Mouse (Mus musculus) heart, embryonic 13.5 days (tissue): Measurements from ENCODE around the gene Cap2. TPM values are rescaled to one million over a fixed set of nuclear protein-coding genes. Genes with fewer than 3 reads are reported as not detected.
A peak's percentile ranks its signal among the peaks of the same experiment; 100 is the strongest.

ENCODE experiments used
- ATAC-seq: fragments of 200-750 bp; cut with Nextera tagmentation; 2 replicates; pipeline ENCODE4 v1.8.0; 2017; ENCODE audit warnings: moderate TSS enrichment; ENCODE audit not compliant: insufficient number of reproducible peaks, low FRiP score, low TSS enrichment; ENCODE audit errors: extremely low read depth
- H3K27ac ChIP-seq: fragments of 300-500 bp; sonication (generic); replicated peaks from 2 replicates; pipeline ENCODE4 v1.5.1; 2015; ENCODE audit warnings: moderate library complexity, mild to moderate bottlenecking, inconsistent platforms
- H3K27me3 ChIP-seq: fragments of 300-500 bp; sonication (generic); replicated peaks from 2 replicates; pipeline ENCODE4 v1.6.1; 2015; ENCODE audit warnings: mild to moderate bottlenecking, inconsistent platforms
- H3K36me3 ChIP-seq: fragments of 300-500 bp; sonication (generic); 2 replicates; pipeline ENCODE4 v1.6.1; 2015; ENCODE audit warnings: mild to moderate bottlenecking, inconsistent platforms
- H3K4me1 ChIP-seq: fragments of 300-500 bp; sonication (generic); 2 replicates; pipeline ENCODE4 v1.6.1; 2015; ENCODE audit warnings: inconsistent platforms
- H3K4me2 ChIP-seq: fragments of 300-500 bp; sonication (generic); 2 replicates; pipeline ENCODE4 v1.6.1; 2015; ENCODE audit warnings: inconsistent platforms, mild to moderate bottlenecking, moderate library complexity
- H3K4me3 ChIP-seq: fragments of 300-500 bp; sonication (generic); 2 replicates; pipeline ENCODE4 v1.5.1; 2015; ENCODE audit warnings: moderate library complexity, mild to moderate bottlenecking, inconsistent platforms
- H3K9ac ChIP-seq: fragments of 300-500 bp; sonication (generic); 2 replicates; pipeline ENCODE4 v1.6.1; 2015; ENCODE audit warnings: inconsistent platforms, mild to moderate bottlenecking, moderate library complexity
- H3K9me3 ChIP-seq: fragments of 300-500 bp; sonication (generic); 2 replicates; pipeline ENCODE4 v1.6.1; 2016; ENCODE audit warnings: inconsistent platforms
- WGBS: fragments of 180-500 bp; shearing (Covaris S2); methylation state at CpG from one replicate; pipeline ENCODE4 v1.1.7; 2015; ENCODE audit warnings: mixed read lengths; 5-methylcytosine and 5-hydroxymethylcytosine counted together
- polyA plus RNA-seq: library from polyadenylated mRNA; unstranded; fragments of >200 nt; fragmentation: Nextera tagmentation; extraction: Ambion mirVana; gene quantifications from 2 replicates; pipeline ENCODE4 v1.2.1, GENCODE M21; 2015

The Cap2 gene
- polyA plus RNA-seq, 1 experiment from 2014 or later: 127 TPM

- Histone ChIP-seq H3K4me1 (peaks cover 41% of the 10 kb centered on the region), H3K27ac (peak overlapping the region; percentile 99), H3K27me3 (peaks cover 15% of the 10 kb centered on the region), H3K4me3 (no peak overlapping the region), H3K9me3 (no peaks in the 10 kb centered on the region), H3K4me2 (no peak overlapping the region), H3K36me3 (peaks cover 16% of the 10 kb centered on the region), H3K9ac (no peak overlapping the region)
- 87% methylated on average over 8 of the region's 8 CpGs for WGBS
- ATAC-seq: no peak
These were observed 67.8 kb downstream of the Cap2 start for GRCm38 (mm10) chr13:46569469-46569868.

- peaks cover 41% of the 10 kb centered on the region for H3K4me1 ChIP-seq
- ATAC-seq: peak; percentile 67; the same call in 1 of the 2 replicates
These were observed 69.5 kb downstream of the Cap2 start for GRCm38 (mm10) chr13:46571141-46571592.

GRCm38 (mm10) chr13:46571961-46572647 lies 70.5 kb downstream of the Cap2 start:
- Histone ChIP-seq H3K4me3 (peak overlapping the region; percentile 28; the same call in 1 of the 2 replicates), H3K9me3 (no peaks in the 10 kb centered on the region), H3K4me1 (peaks cover 41% of the 10 kb centered on the region), H3K27me3 (peaks cover 15% of the 10 kb centered on the region), H3K4me2 (peak overlapping the region; percentile 64), H3K27ac (peak overlapping the region; percentile 99), H3K36me3 (peaks cover 3% of the 10 kb centered on the region; the same call in 1 of the 2 replicates), H3K9ac (peak overlapping the region; percentile 70)
- peak; percentile 76 for ATAC-seq
- 15% methylated on average over 11 of the region's 11 CpGs for WGBS

More at GRCm38 (mm10) chr13:46571141-46571592, 69.5 kb downstream of the Cap2 start:
- peaks cover 10% of the 10 kb centered on the region; the same call in 1 of the 2 replicates for H3K36me3 ChIP-seq
- peak overlapping the region; percentile 64 for H3K4me2 ChIP-seq
- peaks cover 15% of the 10 kb centered on the region for H3K27me3 ChIP-seq
- peak overlapping the region; percentile 79 for H3K9ac ChIP-seq
- no peaks in the 10 kb centered on the region for H3K9me3 ChIP-seq
- WGBS: 1% methylated on average over 12 of the region's 12 CpGs
- H3K27ac ChIP-seq: peak overlapping the region; percentile 99
- H3K4me3 ChIP-seq: peak overlapping the region; percentile 29

- ATAC-seq: no peak
- Histone ChIP-seq H3K9me3 (no peaks in the 10 kb centered on the region), H3K27ac (peak overlapping the region; percentile 99), H3K4me3 (no peak overlapping the region), H3K9ac (peak overlapping the region; percentile 70), H3K4me1 (peaks cover 41% of the 10 kb centered on the region), H3K4me2 (peak overlapping the region; percentile 64), H3K27me3 (peaks cover 13% of the 10 kb centered on the region), H3K36me3 (no peaks in the 10 kb centered on the region)
- 32% methylated on average over 9 of the region's 9 CpGs for WGBS
These were observed 71.1 kb downstream of the Cap2 start for GRCm38 (mm10) chr13:46572648-46573163.

GRCm38 (mm10) chr13:46574201-46574600 lies 72.6 kb downstream of the Cap2 start:
- Histone ChIP-seq H3K36me3 (no peaks in the 10 kb centered on the region), H3K27me3 (peaks cover under 1% of the 10 kb centered on the region), H3K4me1 (peaks cover 37% of the 10 kb centered on the region), H3K27ac (peak overlapping the region; percentile 99; the same call in 1 of the 2 replicates), H3K4me3 (no peak overlapping the region), H3K4me2 (no peak overlapping the region), H3K9me3 (no peaks in the 10 kb centered on the region), H3K9ac (no peak overlapping the region)
- WGBS: 79% methylated on average over 5 of the region's 5 CpGs
- ATAC-seq: no peak

GRCm38 (mm10) chr13:46574707-46575106 lies 73.1 kb downstream of the Cap2 start:
- no peaks in the 10 kb centered on the region for H3K36me3 ChIP-seq
- 86% methylated on average over 4 of the region's 4 CpGs for WGBS
- no peak overlapping the region for H3K27ac ChIP-seq
- ATAC-seq: no peak
- H3K27me3 ChIP-seq: no peaks in the 10 kb centered on the region; the same call in 1 of the 2 replicates
- H3K9ac ChIP-seq: no peak overlapping the region
- H3K4me3 ChIP-seq: no peak overlapping the region
- no peak overlapping the region for H3K4me2 ChIP-seq
- H3K4me1 ChIP-seq: peaks cover 34% of the 10 kb centered on the region
- H3K9me3 ChIP-seq: no peaks in the 10 kb centered on the region

- no peak overlapping the region for H3K4me2 ChIP-seq
- no peak for ATAC-seq
- 74% methylated on average over 7 of the region's 7 CpGs for WGBS
These were observed 83.2 kb downstream of the Cap2 start for GRCm38 (mm10) chr13:46584860-46585259.

GRCm38 (mm10) chr13:46587717-46588289 lies 86.2 kb downstream of the Cap2 start:
- no peak for ATAC-seq

More at GRCm38 (mm10) chr13:46584860-46585259, 83.2 kb downstream of the Cap2 start:
- Histone ChIP-seq H3K9ac (no peak overlapping the region), H3K27ac (no peak overlapping the region), H3K4me1 (peaks cover 13% of the 10 kb centered on the region; the same call in 1 of the 2 replicates), H3K4me3 (no peak overlapping the region), H3K36me3 (peaks cover 23% of the 10 kb centered on the region), H3K27me3 (no peaks in the 10 kb centered on the region), H3K9me3 (no peaks in the 10 kb centered on the region)

GRCm38 (mm10) chr13:46588606-46589005 lies 87.0 kb downstream of the Cap2 start:
- H3K4me3 ChIP-seq: no peak overlapping the region
- WGBS: 79% methylated on average over 5 of the region's 5 CpGs
- H3K4me2 ChIP-seq: no peak overlapping the region
- no peak overlapping the region for H3K9ac ChIP-seq
- H3K9me3 ChIP-seq: no peaks in the 10 kb centered on the region
- peaks cover 20% of the 10 kb centered on the region for H3K36me3 ChIP-seq
- no peak for ATAC-seq
- peaks cover 13% of the 10 kb centered on the region; the same call in 1 of the 2 replicates for H3K4me1 ChIP-seq
- no peaks in the 10 kb centered on the region for H3K27me3 ChIP-seq
- H3K27ac ChIP-seq: 0 out of 2 replicates have a peak overlapping the region, but pooled peaks have one; percentile 8

More at GRCm38 (mm10) chr13:46587717-46588289, 86.2 kb downstream of the Cap2 start:
- Histone ChIP-seq H3K9me3 (no peaks in the 10 kb centered on the region), H3K36me3 (peaks cover 23% of the 10 kb centered on the region), H3K4me1 (peaks cover 13% of the 10 kb centered on the region; the same call in 1 of the 2 replicates), H3K27ac (no peak overlapping the region), H3K4me2 (no peak overlapping the region), H3K4me3 (no peak overlapping the region), H3K27me3 (no peaks in the 10 kb centered on the region), H3K9ac (no peak overlapping the region)
- WGBS: 83% methylated on average over 17 of the region's 17 CpGs

- H3K36me3 ChIP-seq: peaks cover 19% of the 10 kb centered on the region
- H3K27ac ChIP-seq: no peak overlapping the region
- H3K4me3 ChIP-seq: no peak overlapping the region
- no peak overlapping the region for H3K9ac ChIP-seq
- peaks cover 19% of the 10 kb centered on the region for H3K4me1 ChIP-seq
- ATAC-seq: no peak
- 72% methylated on average over 4 of the region's 4 CpGs for WGBS
- H3K9me3 ChIP-seq: no peaks in the 10 kb centered on the region
- no peak overlapping the region for H3K4me2 ChIP-seq
- H3K27me3 ChIP-seq: no peaks in the 10 kb centered on the region
These were observed 89.2 kb downstream of the Cap2 start for GRCm38 (mm10) chr13:46590885-46591284.

GRCm38 (mm10) chr13:46600694-46601093 lies 99.0 kb downstream of the Cap2 start:
- H3K4me2 ChIP-seq: no peak overlapping the region
- no peak overlapping the region for H3K9ac ChIP-seq
- H3K27me3 ChIP-seq: no peaks in the 10 kb centered on the region
- no peak for ATAC-seq
- 76% methylated on average over 5 of the region's 5 CpGs for WGBS
- H3K4me3 ChIP-seq: no peak overlapping the region
- peaks cover 13% of the 10 kb centered on the region; the same call in 1 of the 2 replicates for H3K4me1 ChIP-seq
- no peak overlapping the region for H3K27ac ChIP-seq
- peaks cover 9% of the 10 kb centered on the region for H3K36me3 ChIP-seq
- H3K9me3 ChIP-seq: no peaks in the 10 kb centered on the region
